ENCODE assay signal across 10 mouse cellular contexts in genomic region chr7:132800868-132801267, GRCm38 (mm10). TPM values are rescaled to one million over a fixed set of nuclear protein-coding genes. Genes with fewer than 3 reads are reported as not detected.
A peak's percentile ranks its signal among the peaks of the same experiment; 100 is the strongest.
DNase-seq lines count a peak whose midpoint lies in the region; ATAC-seq and TF ChIP-seq lines count a peak whose summit lies in the region.
"Had no signal": no experiment of that assay in that cellular context is flagged by ENCODE, and none has a peak within 500 bp of the region (broad histone marks: within the 10 kb centered on the region; RNA-seq: fewer than 3 reads in every experiment).

No protein-coding gene starts in this region.

- peaks cover 59% of the 10 kb centered on the region for H3K4me1 ChIP-seq in lung, adult 2 months (ENCODE audit: control insufficient read depth, insufficient read depth, low read length)
- peaks cover 2% of the 10 kb centered on the region; the same call in 1 of the 2 replicates for H3K4me1 ChIP-seq in stomach, postnatal 0 days (replicated peaks; ENCODE audit: control insufficient read depth, insufficient read depth)

- no peak overlapping the region for H3K4me2 ChIP-seq in stomach, postnatal 0 days (replicated peaks; ENCODE audit: low read depth)
- H3K4me2 ChIP-seq: forebrain, embryonic 12.5 days had no signal

- no peak for TF ChIP-seq POLR2A in lung, adult 2 months (IDR thresholded peaks at IDR 0.05; ENCODE audit: borderline replicate concordance, extremely low read depth, low read depth, low read length)

- no peaks in the 10 kb centered on the region for H3K9me3 ChIP-seq in stomach, postnatal 0 days (ENCODE audit: control insufficient read depth, low read length)
- H3K9me3 ChIP-seq: forebrain, embryonic 12.5 days had no signal

- H3K9ac ChIP-seq in stomach, postnatal 0 days (ENCODE audit: low read length) = no peak overlapping the region
- H3K9ac ChIP-seq: forebrain, embryonic 12.5 days had no signal

- 61% methylated on average over 10 of the region's 10 CpGs for WGBS in lung, adult 2 months
- WGBS in stomach, postnatal 0 days = 68% methylated on average over 10 of the region's 10 CpGs

- TF ChIP-seq EP300 in stomach, postnatal 0 days (optimal IDR thresholded peaks at IDR 0.05) = no peak

- no peak overlapping the region for H3K4me3 ChIP-seq in lung, adult 2 months (replicated peaks; ENCODE audit: extremely low read depth, low read depth, low read length)
- no peak overlapping the region for H3K4me3 ChIP-seq in stomach, postnatal 0 days (ENCODE audit: low read depth, low read length)
- H3K4me3 ChIP-seq: forebrain, embryonic 12.5 days had no signal

- no peaks in the 10 kb centered on the region for H3K36me3 ChIP-seq in stomach, postnatal 0 days (ENCODE audit: control insufficient read depth, insufficient read depth, low read length)

- ATAC-seq in stomach, postnatal 0 days (ENCODE audit: low FRiP score, low TSS enrichment) = no peak

- H3K27me3 ChIP-seq in stomach, postnatal 0 days (ENCODE audit: control insufficient read depth, insufficient read depth, low read length) = no peaks in the 10 kb centered on the region
- H3K27me3 ChIP-seq: forebrain, embryonic 12.5 days had no signal

- peak; percentile 41 for DNase-seq in adrenal gland, postnatal 14 days
- no peak for DNase-seq in adrenal gland, postnatal 4 days (ENCODE audit: low spot score in 2 of 2)
- peak; percentile 26 for DNase-seq in lung, adult 2 months
- no peak for DNase-seq in lung, postnatal 10 days
- DNase-seq in kidney, adult 18-20 months = peak; percentile 59
- no peak for DNase-seq in stomach, postnatal 0 days (ENCODE audit: low spot score)
- no peak for DNase-seq in retina, embryonic 14.5 days (ENCODE audit: low spot score)
- DNase-seq in embryo, embryonic 10.5 days (ENCODE audit: low spot score) = no peak
- DNase-seq: thymus, postnatal 14 days had no signal

- no peak for TF ChIP-seq CTCF in lung, adult 2 months (IDR thresholded peaks at IDR 0.05; ENCODE audit: insufficient read depth, low read length)
- no peak for TF ChIP-seq CTCF in stomach, postnatal 0 days (IDR thresholded peaks at IDR 0.05; ENCODE audit: low read depth)

- H3K27ac ChIP-seq in stomach, postnatal 0 days (replicated peaks) = 0 out of 2 replicates have a peak overlapping the region, but pooled peaks have one; percentile 4
- H3K27ac ChIP-seq: forebrain, embryonic 12.5 days had no signal

RNA-seq across cellular contexts. Expression of gene Fam53b, which starts 12.8 kb away (rescaled TPM):
- 64.8 and 65.8 TPM in 2 replicates for total RNA-seq in adrenal gland, postnatal 14 days (2021)
- 10 to 100 TPM; 69.7 to 74.4 TPM for total RNA-seq in adrenal gland, postnatal 4 days (2021)
- 79.4 and 80.3 TPM in 2 replicates for polyA plus RNA-seq in lung, adult 2 months (2012; rRNA removed)
- polyA plus RNA-seq in stomach, postnatal 0 days (2015; fragmentation: Nextera tagmentation; extraction: Ambion mirVana) = 8.4 and 8.5 TPM in 2 replicates

RNA-seq across cellular contexts. Expression of gene Eef1akmt2, which starts 51.6 kb away (rescaled TPM):
- 26.3 and 30.4 TPM in 2 replicates for total RNA-seq in adrenal gland, postnatal 14 days (2021)
- 10 to 100 TPM; 36.0 to 36.2 TPM for total RNA-seq in adrenal gland, postnatal 4 days (2021)
- polyA plus RNA-seq in lung, adult 2 months (2012; rRNA removed) = 6.3 and 7.8 TPM in 2 replicates
- 39.0 and 39.9 TPM in 2 replicates for polyA plus RNA-seq in stomach, postnatal 0 days (2015; fragmentation: Nextera tagmentation; extraction: Ambion mirVana)

RNA-seq across cellular contexts. Expression of gene Abraxas2, which starts 58.2 kb away (rescaled TPM):
- total RNA-seq in adrenal gland, postnatal 14 days (2021) = 33.6 and 35.8 TPM in 2 replicates
- 10 to 100 TPM; 39.4 to 42.2 TPM for total RNA-seq in adrenal gland, postnatal 4 days (2021)
- polyA plus RNA-seq in lung, adult 2 months (2012; rRNA removed) = 7.8 and 12.2 TPM in 2 replicates
- 18.7 and 20.2 TPM in 2 replicates for polyA plus RNA-seq in stomach, postnatal 0 days (2015; fragmentation: Nextera tagmentation; extraction: Ambion mirVana)

Comparison
In these comparisons a context has a peak if more than half of its experiments do, and no peak if none do; other contexts are left out.
1. DNase-seq: peak in adrenal gland, postnatal 14 days (single experiment), lung, adult 2 months (single experiment) and kidney, adult 18-20 months (single experiment); none in adrenal gland, postnatal 4 days (0 of 2), lung, postnatal 10 days (single experiment), stomach, postnatal 0 days (single experiment), retina, embryonic 14.5 days (single experiment) and embryo, embryonic 10.5 days (single experiment).